Mouse (Mus musculus) brown adipose tissue, adult 24 weeks (tissue): ENCODE results near the gene Samt1. TPM values are rescaled to one million over a fixed set of nuclear protein-coding genes. Genes with fewer than 3 reads are reported as not detected.
"Not testable (repeated sequence)": the region's sequence is repeated elsewhere in the genome, so short reads cannot be mapped to it uniquely, and the experiment has no call there.

Experiments used
- H3K27ac ChIP-seq: fragments of 200-500 bp; replicated peaks from 2 replicates; pipeline ENCODE4 v1.5.1; 2012; ENCODE audit warnings: low read depth, mild to moderate bottlenecking, low read length
- H3K4me1 ChIP-seq: fragments of 200-500 bp; 2 replicates; pipeline ENCODE4 v1.6.1; 2012; ENCODE audit warnings: low read length, mixed read lengths; ENCODE audit not compliant: control insufficient read depth, insufficient read depth, insufficient read length
- H3K4me3 ChIP-seq: fragments of 200-500 bp; 2 replicates; pipeline ENCODE4 v1.5.1; 2012; ENCODE audit warnings: low read depth, mild to moderate bottlenecking, low read length, moderate library complexity; ENCODE audit not compliant: insufficient read depth
- polyA plus RNA-seq: library from polyadenylated mRNA; stranded (reverse); fragments of >200 nt; gene quantifications from 2 replicates; pipeline ENCODE4 v1.2.4, GENCODE M21; 2012; ENCODE audit not compliant: missing spikeins, insufficient read depth, insufficient read length

Samt1 gene
- polyA plus RNA-seq: not detected in 2 replicates

DNA sequence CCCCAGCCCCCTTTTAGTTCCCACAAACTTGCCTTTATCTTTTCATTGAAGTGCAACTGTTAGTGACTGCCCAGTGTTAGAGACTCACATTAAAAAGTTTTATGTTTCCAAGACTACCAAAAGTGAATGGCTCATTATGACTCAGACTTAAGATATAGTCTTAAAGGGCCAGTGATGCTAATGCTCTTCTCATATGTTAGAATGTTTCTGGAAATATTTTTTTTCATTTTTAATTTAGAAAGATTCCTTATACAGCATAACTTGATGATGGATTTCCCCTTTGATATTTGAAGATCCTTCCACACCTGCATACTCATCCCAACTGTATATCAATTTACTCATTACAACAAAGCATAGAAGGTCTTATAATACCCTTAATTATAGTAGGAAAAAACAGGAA, at the start of gene Samt1:
Samt1 (minus strand) TSS at position 101 of the 400 bp plus-strand sequence.
- H3K27ac ChIP-seq, H3K4me3 ChIP-seq, H3K4me1 ChIP-seq: not testable (repeated sequence)

DNA sequence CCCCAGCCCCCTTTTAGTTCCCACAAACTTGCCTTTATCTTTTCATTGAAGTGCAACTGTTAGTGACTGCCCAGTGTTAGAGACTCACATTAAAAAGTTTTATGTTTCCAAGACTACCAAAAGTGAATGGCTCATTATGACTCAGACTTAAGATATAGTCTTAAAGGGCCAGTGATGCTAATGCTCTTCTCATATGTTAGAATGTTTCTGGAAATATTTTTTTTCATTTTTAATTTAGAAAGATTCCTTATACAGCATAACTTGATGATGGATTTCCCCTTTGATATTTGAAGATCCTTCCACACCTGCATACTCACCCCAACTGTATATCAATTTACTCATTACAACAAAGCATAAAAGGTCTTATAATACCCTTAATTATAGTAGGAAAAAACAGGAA, 42.5 kb upstream of the Samt1 start, which contains the start of gene Gm10057:
Gm10057 (minus strand) TSS at position 101 of the 400 bp plus-strand sequence.
- H3K27ac ChIP-seq, H3K4me1 ChIP-seq, H3K4me3 ChIP-seq: not testable (repeated sequence)

DNA sequence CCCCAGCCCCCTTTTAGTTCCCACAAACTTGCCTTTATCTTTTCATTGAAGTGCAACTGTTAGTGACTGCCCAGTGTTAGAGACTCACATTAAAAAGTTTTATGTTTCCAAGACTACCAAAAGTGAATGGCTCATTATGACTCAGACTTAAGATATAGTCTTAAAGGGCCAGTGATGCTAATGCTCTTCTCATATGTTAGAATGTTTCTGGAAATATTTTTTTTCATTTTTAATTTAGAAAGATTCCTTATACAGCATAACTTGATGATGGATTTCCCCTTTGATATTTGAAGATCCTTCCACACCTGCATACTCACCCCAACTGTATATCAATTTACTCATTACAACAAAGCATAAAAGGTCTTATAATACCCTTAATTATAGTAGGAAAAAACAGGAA, 21.3 kb upstream of the Samt1 start, which contains the start of gene 4921511M17Rik:
4921511M17Rik (minus strand) TSS at position 101 of the 400 bp plus-strand sequence.
- H3K27ac ChIP-seq, H3K4me3 ChIP-seq, H3K4me1 ChIP-seq: not testable (repeated sequence)

DNA sequence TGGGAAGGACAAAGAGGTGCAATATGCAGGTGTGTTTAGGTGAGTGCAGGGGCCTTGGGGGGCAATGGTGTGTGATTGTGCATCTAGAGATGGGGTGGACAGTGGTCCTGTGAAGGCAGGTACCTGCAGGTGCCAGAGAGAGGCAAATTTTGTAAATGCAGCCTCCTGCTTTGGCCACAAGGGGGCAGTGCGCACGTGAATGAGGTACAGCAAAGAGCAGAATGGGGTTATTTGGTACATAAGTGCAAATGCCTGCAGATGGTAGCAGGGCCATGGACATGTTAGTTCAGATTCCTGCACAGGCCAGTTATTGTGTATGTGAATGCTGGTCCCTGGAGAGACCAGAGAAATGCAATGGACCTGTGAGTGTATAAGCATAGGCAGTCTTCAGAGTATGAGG, 35.5 kb downstream of the Samt1 start:
- H3K27ac ChIP-seq, H3K4me3 ChIP-seq, H3K4me1 ChIP-seq: not testable (repeated sequence)

DNA sequence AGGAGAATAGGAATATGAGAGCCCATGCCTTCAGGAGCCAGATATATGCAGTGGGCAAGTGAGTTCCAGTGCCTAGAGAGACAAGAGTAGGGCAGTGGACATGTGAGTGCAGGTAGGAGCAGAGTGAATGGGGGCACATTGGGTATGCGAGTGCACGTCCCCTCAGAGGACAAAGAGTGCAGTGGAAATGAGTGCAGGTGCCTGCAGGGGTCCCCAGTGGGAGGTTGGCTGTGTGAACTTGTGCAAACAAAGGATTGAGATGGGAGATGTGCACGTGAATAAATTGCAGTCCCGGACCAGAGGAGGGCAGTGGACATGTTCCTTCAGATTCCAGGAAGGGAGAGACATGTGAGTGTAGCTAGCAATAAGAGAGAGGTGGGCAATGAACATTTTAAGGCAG, 36.0 kb downstream of the Samt1 start:
- H3K27ac ChIP-seq, H3K4me1 ChIP-seq, H3K4me3 ChIP-seq: not testable (repeated sequence)

DNA sequence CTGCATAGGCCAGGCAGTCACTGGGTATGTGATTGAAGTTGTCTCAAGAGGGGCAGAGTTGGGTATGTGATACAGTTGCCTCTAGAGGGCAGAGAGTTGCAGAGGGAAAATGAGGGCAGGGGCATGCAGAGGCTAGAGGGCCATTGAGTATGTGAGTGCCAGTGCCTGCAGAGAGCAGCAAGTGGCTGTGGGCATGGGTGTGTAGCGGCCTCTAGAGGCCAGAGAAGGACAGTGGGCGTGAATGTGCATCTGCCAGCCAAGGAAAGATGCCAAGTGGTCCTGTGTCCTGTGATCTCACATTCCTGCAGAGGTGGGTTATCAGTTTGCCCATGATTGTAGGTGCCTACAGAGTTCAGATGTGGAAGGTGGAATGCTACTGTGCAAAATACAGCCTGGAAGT, 38.0 kb downstream of the Samt1 start:
- Histone ChIP-seq H3K27ac (no peak overlapping the region), H3K4me3 (no peak overlapping the region), H3K4me1 (no peaks in the 10 kb centered on the region)

DNA sequence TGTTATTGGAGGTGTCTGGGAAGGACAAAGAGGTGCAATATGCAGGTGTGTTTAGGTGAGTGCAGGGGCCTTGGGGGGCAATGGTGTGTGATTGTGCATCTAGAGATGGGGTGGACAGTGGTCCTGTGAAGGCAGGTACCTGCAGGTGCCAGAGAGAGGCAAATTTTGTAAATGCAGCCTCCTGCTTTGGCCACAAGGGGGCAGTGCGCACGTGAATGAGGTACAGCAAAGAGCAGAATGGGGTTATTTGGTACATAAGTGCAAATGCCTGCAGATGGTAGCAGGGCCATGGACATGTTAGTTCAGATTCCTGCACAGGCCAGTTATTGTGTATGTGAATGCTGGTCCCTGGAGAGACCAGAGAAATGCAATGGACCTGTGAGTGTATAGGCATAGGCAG, 59.6 kb downstream of the Samt1 start:
- H3K27ac ChIP-seq, H3K4me3 ChIP-seq, H3K4me1 ChIP-seq: not testable (repeated sequence)

Other genes with a start within 250 kb of the Samt1 start
- gene Spin2c, start 180.4 kb downstream of the Samt1 start, polyA plus RNA-seq: not detected in 2 replicates
- gene 4921511M17Rik, start 21.2 kb upstream of the Samt1 start, polyA plus RNA-seq: not detected in 2 replicates
- not detected in 2 replicates for gene Gm10057, start 42.4 kb upstream of the Samt1 start, polyA plus RNA-seq
- not detected in 2 replicates for gene Gm15140, start 108.0 kb upstream of the Samt1 start, polyA plus RNA-seq